Mouse (Mus musculus) ovary, postnatal 10 days (tissue): Measurements from ENCODE around the gene Arhgap20.

ENCODE experiments used
- DNase-seq: peaks from one replicate; pipeline ENCODE4 v3.0.0; 2022; ENCODE audit warnings: low spot score

The Arhgap20 gene

DNA sequence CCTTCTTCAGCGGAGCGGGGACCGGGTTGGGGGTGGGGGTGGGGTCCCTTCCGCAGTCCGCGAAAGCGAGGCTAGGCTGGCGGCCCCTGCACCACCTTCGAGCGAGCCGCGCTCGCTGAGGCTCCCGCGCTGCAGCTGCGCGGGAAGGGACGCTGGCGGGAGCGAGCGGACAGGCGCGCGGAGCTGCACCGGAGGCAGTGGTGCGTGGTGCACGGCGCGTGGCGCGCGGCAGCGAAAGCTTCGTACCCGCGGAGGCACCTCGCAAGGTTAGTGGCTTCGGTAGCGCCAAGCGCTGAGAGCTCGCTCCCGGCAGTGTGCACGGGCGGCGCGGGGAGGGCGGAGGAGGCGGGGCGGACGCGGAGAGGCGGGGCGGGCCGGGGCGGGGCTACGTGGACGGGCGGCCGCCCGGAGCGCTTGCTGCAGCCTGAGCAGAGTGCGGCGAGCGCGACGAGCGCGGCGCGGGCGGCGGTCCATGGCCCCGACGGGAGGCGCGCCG lies at the start of gene Arhgap20:
Gene Arhgap20, plus strand, starts transcription at position 417 of the 496 bp plus-strand sequence.
- DNase-seq = peak; percentile 64

DNA sequence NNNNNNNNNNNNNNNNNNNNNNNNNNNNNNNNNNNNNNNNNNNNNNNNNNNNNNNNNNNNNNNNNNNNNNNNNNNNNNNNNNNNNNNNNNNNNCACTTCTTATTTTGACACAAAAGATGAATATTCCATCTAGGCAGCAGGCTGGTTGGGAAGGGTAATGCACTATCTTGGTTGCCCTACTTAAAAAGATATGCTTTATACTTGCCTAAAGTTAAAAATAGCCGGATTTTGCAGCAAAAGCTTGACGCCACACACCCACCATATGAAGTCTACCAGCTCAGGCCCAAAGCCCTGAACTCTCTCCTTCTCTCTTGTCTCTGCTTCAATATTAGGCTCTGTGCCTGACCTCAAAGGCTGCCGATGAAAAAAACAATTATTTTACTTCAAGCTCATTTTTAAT lies 46.3 kb upstream of the Arhgap20 start:
- no peak for DNase-seq

DNA sequence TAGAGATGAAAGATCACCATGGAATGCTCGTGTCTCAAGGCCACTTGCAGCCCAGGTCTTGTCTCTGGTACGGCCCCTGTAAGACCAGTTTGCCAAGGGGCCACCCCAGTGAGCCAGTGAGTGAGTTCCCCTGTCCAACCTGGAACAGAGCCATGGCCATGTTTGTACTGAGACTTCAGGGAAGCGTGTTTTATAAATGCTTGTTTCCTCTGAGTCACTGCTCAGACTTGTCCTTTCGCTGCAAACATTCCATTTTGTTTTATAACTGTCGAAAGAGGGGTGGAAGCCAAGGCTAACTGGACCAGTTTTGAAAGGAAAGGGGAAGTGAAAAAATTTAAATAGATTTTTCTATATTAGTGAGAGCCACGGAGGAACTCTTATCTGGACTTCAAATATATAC lies 37.2 kb upstream of the Arhgap20 start:
- DNase-seq = no peak

DNA sequence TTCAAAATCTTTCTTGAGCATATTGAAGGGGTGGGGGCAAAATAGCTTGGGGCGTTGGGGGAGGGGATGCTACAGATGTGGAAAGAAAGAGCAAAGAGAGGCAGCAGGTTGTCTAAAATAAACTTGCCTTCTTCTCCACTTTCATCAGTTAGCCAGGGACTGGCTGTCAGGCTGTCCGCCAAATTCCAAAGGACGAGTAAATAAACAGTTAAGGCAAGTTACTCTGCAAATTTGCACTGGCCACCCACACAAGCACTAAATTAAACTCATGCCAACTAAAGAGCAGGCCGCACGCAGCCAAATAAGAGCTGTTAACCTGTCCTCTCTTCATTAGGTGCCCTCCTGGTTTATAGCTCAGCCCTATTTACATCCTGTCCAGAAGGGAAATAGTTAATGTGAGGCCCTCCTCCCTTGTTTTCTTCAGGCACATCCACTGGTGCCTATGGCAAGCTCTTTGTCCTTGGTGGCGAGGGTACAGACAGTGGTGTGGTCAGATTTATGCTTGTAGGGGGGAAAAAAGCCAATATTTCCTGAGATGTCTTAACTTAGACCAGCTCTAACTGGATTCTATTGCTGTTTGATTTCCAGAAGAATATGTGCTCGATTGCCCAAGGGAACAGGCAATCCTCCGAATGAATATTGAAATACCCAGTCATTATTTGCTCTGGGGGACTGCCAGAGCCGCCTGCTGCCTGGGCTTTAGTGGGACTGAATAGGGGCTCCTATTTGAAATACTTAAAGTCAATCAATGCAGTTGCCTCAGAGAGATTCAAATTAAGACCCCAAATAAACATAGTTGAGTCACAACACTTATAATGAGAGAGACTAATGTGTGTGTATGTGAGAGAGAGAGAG lies 29.7 kb upstream of the Arhgap20 start:
- no peak for DNase-seq

DNA sequence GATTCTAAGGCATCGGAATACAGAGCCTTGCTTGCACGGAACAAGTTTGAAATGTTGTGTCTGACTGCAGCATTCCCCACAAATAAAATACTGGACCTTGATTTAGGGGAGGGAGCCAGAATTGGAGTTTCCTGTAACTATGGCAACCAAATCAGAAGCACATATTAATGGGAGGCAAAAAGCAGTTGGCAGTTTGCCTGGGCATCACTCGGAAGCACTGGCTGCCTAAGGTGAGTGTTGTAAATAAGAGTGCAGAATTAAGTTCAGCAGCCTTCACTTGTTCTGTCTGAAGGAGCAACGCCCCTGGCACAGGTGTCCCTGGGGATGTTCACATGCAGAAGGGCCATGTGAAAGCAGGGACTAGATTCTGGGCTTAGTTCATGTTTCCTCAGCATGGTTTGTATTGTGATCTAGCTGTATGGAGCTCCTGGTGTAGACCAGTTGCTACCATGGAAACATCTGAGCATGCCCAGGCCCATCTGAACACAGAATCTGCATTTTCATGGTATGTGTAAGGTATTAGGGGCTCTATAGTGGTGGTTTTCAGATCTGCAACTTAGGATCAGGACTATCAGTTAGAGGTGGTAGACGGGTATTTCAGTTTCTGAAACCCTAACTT lies 28.3 kb upstream of the Arhgap20 start:
- no peak for DNase-seq

DNA sequence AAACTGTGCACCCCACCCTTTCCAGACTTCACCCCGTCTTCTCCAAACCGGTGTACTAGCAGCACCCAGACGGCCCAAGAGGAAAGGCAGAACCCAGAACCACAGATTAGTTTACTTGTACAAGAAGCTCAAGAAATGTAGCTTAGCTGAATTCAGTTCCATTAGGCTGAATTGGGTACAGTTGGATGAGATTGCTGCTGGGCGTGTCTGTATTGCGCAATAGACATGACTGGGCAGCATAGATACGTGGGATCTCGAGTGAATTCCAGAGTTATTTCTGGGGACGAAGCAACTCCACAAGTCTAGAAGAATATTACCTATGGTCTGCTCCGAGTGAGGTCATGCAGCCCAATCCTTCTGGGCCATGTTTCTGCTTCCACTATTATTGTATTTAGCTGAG lies 26.8 kb upstream of the Arhgap20 start:
- no peak for DNase-seq

DNA sequence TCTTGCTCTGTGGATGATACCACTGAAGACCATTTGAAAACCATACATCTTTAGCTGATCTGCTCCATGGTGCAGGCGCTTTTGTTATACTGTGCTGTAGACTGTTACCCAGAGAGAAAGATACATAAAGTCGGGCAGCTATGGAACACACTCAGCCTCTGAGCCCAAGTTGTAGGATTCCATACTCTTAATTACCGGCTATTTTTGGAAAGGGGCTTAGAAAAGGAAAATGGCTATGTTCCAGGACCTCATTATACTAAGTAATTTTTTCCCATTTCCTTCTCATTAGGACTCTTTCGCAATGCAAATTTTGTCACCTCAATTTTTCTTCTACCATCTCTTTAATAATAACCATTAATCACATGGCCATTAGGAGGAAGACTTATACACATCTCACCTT lies 25.3 kb upstream of the Arhgap20 start:
- no peak for DNase-seq

DNA sequence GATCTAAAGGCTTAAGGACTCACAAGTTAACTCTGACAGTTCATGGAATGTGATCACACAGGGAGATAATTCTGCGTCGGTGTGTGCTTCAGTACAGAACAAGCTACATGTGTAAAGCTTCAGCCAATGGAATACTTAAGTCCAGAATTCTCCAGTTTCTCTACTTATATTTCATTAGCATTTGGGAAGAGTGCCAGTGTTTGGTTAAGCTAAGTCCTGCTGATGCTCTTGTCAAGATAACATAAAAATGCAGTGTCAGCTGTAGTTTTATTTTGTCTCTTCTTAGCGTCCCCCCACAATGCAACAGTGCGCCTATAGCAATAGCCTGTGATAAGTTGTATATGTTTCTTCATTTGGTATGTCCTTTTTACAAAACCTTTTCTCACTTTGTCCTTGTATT lies 15.0 kb upstream of the Arhgap20 start:
- DNase-seq = no peak

DNA sequence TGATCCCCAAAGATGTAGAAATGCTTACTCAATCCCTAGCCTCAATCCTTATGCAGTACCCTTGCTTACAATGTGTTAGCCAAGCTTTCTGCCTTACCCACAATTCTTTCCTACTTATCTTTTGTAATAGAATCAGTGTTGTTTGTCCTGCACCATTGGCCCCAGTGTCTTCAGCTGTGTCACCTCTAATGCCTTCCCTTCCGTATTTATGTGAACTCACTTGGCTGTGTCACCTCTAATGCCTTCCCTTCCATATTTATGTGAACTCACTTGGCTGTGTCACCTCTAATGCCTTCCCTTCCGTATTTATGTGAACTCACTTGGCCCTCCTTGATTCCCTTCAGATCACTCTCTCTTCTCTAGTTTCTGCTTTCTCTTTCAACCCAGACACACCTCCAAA lies 4.1 kb upstream of the Arhgap20 start:
- DNase-seq = no peak

DNA sequence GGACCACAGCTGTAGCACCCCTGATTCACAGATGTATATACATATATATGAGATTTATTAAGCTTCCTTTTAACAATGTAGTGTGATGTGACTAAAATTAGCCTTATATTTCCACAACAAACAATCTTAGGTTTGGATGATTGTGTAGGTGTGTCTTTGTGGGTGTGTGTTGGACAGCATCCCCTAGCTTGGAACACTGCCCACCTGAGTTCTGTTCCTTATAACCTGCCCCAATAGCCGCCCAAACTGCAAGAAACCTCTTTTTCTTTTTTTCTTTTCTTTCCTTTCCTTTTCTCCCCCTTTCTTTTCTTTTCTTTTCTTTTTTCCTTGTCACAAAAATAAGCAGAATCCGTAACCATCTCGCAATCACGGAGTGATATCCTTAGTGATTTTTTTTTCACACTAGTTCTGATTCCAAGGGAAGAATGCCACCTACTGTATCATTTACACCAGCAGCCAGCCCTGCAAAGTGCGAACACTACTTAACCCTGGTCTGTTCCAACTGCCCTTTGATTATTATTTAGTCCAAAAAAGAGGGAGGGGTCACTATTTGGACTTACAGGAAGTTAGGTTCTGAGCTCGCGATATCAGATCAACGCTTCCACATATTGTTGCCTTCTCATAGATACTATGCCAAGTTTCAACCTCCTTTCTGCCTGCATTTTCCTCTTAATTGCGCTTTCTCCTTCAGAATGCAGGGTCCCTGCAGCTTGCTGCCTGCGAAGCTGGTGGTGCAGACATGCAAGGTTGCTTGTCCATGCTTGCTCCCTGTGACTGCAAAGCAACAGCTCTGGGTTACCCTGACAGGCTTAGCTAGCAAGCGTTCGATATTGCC lies 879 bp upstream of the Arhgap20 start:
- DNase-seq = no peak

DNA sequence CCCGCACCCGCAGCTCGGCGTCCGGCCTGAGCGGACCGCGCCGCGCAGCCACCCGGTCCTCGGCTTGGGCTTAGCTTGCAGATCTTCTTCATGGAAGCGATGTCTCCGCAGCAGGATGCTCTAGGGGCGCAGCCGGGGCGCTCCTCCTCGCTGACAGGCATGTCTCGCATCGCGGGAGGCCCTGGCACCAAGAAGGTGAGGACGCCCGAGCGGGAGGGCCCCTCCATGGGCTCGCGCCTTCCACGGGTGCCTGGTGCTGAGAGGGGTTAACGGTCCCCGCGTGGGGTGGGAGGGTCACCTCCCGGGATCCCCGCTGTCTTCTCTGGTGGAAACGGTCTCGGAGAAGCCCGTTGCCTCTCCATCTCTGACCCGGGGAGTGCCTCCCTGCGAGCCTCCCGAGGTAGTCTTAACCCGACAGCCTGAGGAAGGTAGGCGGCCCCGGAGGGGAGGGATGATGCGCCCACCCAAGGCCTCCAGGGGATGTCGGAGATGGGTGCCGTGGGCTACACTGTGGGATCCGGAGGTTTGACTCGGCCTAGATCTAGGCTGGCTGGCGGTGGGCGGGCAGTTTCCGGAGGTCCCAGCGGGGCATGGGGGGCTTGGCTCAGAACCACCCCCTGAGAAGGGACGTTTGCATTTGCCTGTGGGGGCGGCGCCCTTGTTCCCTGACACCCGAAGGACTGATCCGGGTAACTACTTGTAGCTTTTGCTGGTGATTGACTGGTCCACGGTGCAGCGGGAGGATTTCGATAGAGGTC lies 459 bp downstream of the Arhgap20 start:
- DNase-seq = peak; percentile 30

DNA sequence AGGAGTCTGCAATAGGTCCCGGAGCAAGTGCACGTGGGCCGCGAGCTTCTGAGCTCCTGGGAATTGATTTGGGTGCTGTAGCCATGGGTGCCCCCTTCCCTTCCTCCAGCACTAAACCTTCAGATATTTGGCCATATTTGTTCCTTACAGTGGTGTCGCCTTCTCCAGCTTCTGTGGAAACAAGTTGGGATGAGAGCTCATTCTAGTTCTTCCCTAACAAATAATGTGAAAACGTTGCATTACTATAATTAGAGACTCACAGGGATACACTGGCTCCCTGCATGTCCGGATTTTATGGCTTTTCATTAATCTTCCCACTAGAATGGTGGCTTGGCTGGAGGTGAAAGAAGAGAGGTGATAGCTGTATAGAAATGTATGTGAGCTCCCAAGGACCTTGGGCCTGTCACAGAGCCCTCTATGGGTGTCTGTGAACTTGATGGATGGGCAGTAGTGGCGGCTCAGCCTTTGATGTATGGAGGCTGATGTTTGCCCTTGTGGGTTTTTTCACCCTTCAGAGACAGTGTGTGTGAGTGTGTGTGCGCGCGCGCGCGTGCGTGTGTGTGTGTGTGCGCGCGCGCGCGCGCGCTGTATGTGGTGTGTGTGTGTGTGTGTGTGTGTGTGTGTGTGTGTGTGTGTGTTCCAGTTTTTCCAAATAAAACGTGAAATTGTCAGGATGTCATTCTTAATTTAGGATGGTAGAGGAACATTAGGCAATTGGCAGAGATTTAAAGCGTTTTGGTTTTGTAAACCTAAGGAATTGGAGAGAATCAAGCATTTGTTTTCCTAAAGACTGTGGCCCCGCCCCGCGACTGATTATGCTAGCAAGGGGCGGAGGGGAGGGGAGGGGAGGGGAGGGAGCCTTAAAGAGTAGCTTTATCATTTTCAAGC lies 1.3 kb downstream of the Arhgap20 start:
- no peak for DNase-seq

DNA sequence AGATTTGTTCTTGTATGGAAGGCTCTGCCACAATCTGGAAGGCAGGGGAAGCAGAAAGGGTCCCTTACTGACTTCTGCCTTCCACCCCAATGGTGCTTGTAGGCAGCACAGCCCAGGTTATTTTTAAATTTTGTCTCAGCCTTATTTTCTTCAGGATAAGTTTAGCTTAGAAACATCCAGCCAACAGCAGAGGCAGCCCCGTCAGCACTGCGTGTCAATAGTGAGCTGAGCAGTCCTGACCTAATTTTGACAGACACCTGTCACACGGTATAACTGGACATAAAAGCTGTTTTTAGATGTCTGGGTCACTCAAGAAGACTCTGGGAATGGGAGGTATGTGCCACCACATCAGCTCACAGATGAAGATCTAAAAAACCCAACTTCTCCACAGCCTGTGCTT lies 9.1 kb downstream of the Arhgap20 start:
- no peak for DNase-seq

DNA sequence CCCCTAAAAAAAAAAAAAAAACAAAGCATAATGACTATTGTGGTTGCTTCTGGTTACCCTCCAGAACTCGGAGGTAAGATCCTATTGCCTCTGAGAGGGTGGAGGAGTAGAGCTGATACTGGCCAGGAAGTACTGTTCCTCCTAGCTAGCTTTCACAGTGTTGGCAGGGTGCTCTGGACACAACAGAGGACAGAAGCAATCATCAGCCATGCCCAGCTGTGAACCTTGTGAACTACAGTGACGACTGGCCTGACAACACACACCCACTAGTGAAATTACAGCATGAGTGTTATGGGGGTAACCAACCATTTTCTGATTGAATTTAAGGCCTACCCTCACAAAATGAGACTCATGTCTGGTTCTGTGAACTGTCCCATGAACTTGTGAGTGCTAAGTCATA lies 11.3 kb downstream of the Arhgap20 start:
- no peak for DNase-seq

DNA sequence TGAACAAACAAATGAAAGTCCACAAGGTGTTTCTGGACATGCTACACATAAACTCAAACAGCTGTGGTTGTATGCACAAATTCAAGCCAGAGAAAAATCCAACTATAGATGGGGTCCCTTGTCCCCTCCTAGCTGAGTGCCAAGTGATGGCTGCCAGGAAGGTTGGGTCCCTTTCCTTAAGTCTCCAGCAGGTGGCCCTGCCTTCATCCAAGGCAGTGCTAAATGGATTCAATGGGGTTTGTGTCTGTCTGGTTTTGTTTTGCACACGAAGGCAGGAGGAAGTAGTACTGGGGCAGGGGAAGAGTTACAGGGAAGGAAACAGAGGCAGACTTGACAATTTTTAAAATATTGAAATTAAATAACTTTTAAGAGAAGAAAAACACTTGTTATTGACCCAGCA lies 12.0 kb downstream of the Arhgap20 start:
- DNase-seq = no peak

DNA sequence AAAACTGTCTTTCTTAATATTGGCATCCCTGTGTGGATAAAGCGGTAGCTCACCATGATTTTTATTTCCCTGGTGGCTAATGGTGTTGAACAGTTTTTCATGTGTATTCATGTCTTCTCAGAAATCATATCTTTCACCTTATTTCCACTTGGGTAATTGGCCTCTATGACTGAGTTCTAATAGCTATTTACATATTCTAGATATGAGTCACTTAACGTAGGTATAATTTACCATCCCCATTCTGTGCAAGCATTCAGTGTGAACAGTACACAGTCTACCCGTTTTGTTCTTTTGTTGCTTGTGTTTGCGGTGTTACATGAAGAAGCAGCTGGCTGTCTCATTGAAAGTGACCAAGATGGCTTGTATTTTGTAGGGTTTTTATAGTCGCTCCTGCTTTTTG lies 14.1 kb downstream of the Arhgap20 start:
- no peak for DNase-seq

DNA sequence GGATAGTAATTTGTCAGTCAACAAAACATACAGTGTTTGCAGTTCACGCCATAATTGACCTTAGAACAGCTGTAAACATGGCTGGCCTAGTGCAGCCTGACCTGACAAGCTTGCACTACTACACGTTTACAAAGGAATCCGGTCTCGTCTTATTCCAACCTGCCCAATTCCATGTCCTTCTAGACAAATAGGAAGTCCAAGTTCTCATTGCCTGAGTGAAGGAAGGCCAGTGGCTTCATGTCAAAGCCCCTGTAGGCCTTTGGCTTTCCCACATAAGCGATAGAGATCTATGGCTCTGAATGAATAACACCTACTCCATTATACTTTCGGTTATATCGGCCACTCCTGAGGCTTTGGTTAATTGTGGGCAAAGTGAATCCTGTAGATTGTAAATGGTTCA lies 16.0 kb downstream of the Arhgap20 start:
- no peak for DNase-seq

DNA sequence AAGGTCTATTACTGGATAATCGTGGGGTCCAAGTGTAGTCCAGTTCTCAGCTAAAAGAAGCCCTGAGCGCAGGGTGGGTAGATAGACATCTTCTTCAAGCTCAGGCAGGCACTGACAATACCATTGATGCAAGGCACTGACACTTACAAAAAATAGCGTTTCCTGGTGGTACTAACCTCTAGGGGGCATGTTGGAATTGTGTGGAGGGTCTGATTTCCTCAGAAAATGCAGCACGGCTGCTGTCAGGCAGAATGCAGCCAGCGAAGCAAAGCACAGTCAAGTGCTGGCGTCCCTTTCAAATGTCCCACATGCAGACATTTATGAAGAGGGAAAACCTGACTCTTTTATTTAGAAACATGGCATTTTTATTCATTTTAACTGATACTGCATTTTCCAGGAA lies 22.2 kb downstream of the Arhgap20 start:
- no peak for DNase-seq

DNA sequence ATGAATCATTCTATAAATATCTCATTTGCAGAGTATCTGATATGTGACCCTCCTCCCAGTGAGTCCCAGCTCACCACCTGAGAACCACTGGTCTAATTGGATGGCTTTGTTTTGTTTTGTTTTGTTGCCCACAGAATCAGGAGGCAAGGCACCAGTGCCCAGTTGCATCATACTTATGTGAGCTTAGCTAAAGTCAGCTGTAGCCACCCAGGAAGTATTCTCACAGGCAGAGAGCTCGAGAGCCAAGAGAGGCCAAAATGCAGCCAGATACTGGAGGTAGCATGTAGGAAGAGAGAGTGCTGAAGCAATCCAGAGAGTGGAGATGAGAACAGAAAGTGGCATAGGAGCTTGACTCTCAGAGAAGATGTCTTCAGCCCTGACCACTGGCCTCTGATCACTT lies 23.3 kb downstream of the Arhgap20 start:
- DNase-seq = no peak

DNA sequence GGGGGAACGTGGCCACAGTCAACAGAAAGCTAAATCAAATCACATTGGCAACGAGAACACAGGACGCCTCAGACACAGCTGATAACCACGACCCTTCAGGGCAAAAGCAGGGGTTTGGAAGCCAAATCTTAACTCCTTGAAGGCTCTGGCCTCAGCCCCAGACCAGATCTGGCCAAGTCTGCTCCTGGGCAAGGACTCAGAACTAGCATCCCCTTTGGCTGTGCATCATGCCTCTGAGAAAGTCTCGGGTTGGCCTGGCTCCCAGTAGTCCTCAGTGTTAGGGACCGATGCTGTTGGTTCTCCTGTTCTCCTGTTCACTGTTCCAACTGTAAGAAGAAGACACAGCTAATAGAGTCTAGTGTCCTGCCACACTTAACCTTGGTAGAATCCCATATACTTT lies 30.1 kb downstream of the Arhgap20 start:
- DNase-seq = peak; percentile 18

DNA sequence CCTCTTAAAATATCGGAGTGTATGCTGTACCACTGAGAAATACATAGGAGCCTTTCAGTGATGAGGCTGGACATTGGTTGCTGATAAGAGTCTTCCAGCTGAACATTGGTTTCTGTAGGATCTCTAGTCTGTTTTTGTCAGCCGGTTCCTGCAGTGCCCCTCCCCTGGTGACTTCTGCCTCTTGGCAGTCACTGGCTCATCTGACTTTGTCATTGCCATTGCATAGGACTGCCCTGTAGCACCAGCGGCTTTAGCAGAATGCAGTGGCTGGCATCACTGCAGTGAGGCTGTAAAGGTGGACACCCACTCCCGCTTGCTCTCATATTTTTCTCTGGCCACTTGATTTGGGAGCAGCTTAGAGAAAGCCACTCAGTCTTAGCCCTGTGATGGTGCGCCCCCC lies 33.1 kb downstream of the Arhgap20 start:
- DNase-seq = no peak
